Mouse (Mus musculus): ENCODE data around the gene Arid1a.

DNA sequence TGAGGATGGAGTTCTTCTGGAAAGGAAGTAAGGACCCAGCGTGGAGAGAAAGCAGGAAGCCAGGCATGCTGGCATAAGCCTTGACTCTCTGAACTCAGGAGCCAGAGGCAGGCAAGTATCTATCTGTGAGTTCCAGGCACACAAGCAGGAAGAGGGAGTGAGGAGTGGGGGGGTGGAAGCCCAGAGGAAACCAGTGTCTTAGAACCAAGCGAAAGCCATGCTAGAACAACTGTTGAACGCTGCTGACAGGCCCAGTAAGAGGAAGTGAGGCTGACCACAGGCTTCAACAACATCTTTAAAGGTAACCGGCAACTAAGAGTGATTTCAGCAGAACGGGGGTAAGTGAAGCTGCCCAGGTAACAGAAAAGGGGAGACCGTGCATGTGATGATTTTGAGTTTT, 90.4 kb downstream of the Arid1a start:
- TF ChIP-seq CTCF (IDR thresholded peaks at IDR 0.05; ENCODE audit: low read depth), result no peak
- TF ChIP-seq EP300 (IDR thresholded peaks at IDR 0.05; ENCODE audit: low read depth), result no peak

Measured in liver, postnatal 0 days (tissue).